In genomic region chr3:51604489-51604888, GRCm38 (mm10) we compare ENCODE assay signal across 23 mouse cellular contexts. TPM values are rescaled to one million over a fixed set of nuclear protein-coding genes. Genes with fewer than 3 reads are reported as not detected.
DNase-seq lines count a peak whose midpoint lies in the region; ATAC-seq and TF ChIP-seq lines count a peak whose summit lies in the region.
"Had no signal": no experiment of that assay in that cellular context is flagged by ENCODE, and none has a peak within 500 bp of the region (broad histone marks: within the 10 kb centered on the region; RNA-seq: fewer than 3 reads in every experiment).

No protein-coding gene starts in this region.

- H3K4me3 ChIP-seq in hindbrain, embryonic 13.5 days: no peak overlapping the region
- H3K4me3 ChIP-seq in hindbrain, postnatal 0 days (ENCODE audit: low read length): no peak overlapping the region
- no peak overlapping the region for H3K4me3 ChIP-seq in forebrain, embryonic 16.5 days (replicated peaks; ENCODE audit: low read length)
- H3K4me3 ChIP-seq in kidney, embryonic 15.5 days (replicated peaks): no peak overlapping the region
- H3K4me3 ChIP-seq: embryonic facial prominence, embryonic 15.5 days; heart, adult 2 months; heart, embryonic 12.5 days; liver, embryonic 12.5 days; megakaryocyte, embryonic 14.5 days; midbrain, embryonic 12.5 days; stomach, embryonic 15.5 days had no signal

- no peaks in the 10 kb centered on the region for H3K9me3 ChIP-seq in hindbrain, embryonic 13.5 days
- no peaks in the 10 kb centered on the region for H3K9me3 ChIP-seq in hindbrain, postnatal 0 days (ENCODE audit: low read length)
- H3K9me3 ChIP-seq in forebrain, embryonic 16.5 days (ENCODE audit: control insufficient read depth, low read length): no peaks in the 10 kb centered on the region
- no peaks in the 10 kb centered on the region for H3K9me3 ChIP-seq in kidney, embryonic 15.5 days (replicated peaks)
- H3K9me3 ChIP-seq: embryonic facial prominence, embryonic 15.5 days; liver, embryonic 12.5 days; midbrain, embryonic 12.5 days; stomach, embryonic 15.5 days had no signal

- no peak overlapping the region for H3K4me2 ChIP-seq in hindbrain, embryonic 13.5 days
- H3K4me2 ChIP-seq in hindbrain, postnatal 0 days (ENCODE audit: low read depth, low read length): no peak overlapping the region
- no peak overlapping the region for H3K4me2 ChIP-seq in forebrain, embryonic 16.5 days (ENCODE audit: low read length)
- H3K4me2 ChIP-seq in kidney, embryonic 15.5 days: no peak overlapping the region
- H3K4me2 ChIP-seq: embryonic facial prominence, embryonic 15.5 days; heart, embryonic 12.5 days; liver, embryonic 12.5 days; midbrain, embryonic 12.5 days; stomach, embryonic 15.5 days had no signal

- no peak for TF ChIP-seq CTCF in hindbrain, postnatal 0 days (IDR thresholded peaks at IDR 0.05; ENCODE audit: low read depth)

- H3K27me3 ChIP-seq in hindbrain, embryonic 13.5 days: no peaks in the 10 kb centered on the region
- H3K27me3 ChIP-seq in hindbrain, postnatal 0 days (ENCODE audit: insufficient read depth, low read length): no peaks in the 10 kb centered on the region
- H3K27me3 ChIP-seq in forebrain, embryonic 16.5 days (replicated peaks; ENCODE audit: control insufficient read depth, insufficient read depth, low read length): no peaks in the 10 kb centered on the region
- H3K27me3 ChIP-seq in kidney, embryonic 15.5 days: no peaks in the 10 kb centered on the region
- H3K27me3 ChIP-seq: embryonic facial prominence, embryonic 15.5 days; heart, embryonic 12.5 days; liver, embryonic 12.5 days; megakaryocyte, embryonic 14.5 days; midbrain, embryonic 12.5 days; stomach, embryonic 15.5 days had no signal

- ATAC-seq in hindbrain, embryonic 13.5 days (ENCODE audit: low FRiP score): no peak
- ATAC-seq in hindbrain, postnatal 0 days: no peak
- no peak for ATAC-seq in forebrain, embryonic 16.5 days
- ATAC-seq in kidney, embryonic 15.5 days (replicated peaks; ENCODE audit: low FRiP score): no peak
- ATAC-seq: inflammation-experienced regulatory T-cells, adult 6 months; liver, embryonic 12.5 days; liver, postnatal 0 days had no signal

- no peaks in the 10 kb centered on the region for H3K36me3 ChIP-seq in hindbrain, embryonic 13.5 days
- no peaks in the 10 kb centered on the region for H3K36me3 ChIP-seq in hindbrain, postnatal 0 days (ENCODE audit: insufficient read depth, low read length)
- H3K36me3 ChIP-seq in forebrain, embryonic 16.5 days (ENCODE audit: control insufficient read depth, insufficient read depth): no peaks in the 10 kb centered on the region
- no peaks in the 10 kb centered on the region for H3K36me3 ChIP-seq in kidney, embryonic 15.5 days
- H3K36me3 ChIP-seq: embryonic facial prominence, embryonic 15.5 days; heart, embryonic 12.5 days; liver, embryonic 12.5 days; midbrain, embryonic 12.5 days; stomach, embryonic 15.5 days had no signal

- H3K27ac ChIP-seq in hindbrain, embryonic 13.5 days: peak overlapping the region; percentile 31; the same call in 1 of the 2 replicates
- H3K27ac ChIP-seq in hindbrain, postnatal 0 days: no peak overlapping the region
- peak overlapping the region; percentile 88 for H3K27ac ChIP-seq in forebrain, embryonic 16.5 days (ENCODE audit: low read length)
- no peak overlapping the region for H3K27ac ChIP-seq in kidney, embryonic 15.5 days
- H3K27ac ChIP-seq: embryonic facial prominence, embryonic 15.5 days; heart, adult 2 months; layer of hippocampus, adult 2 months; liver, embryonic 12.5 days; midbrain, embryonic 12.5 days; stomach, embryonic 15.5 days had no signal

- H3K4me1 ChIP-seq in hindbrain, embryonic 13.5 days (replicated peaks): no peaks in the 10 kb centered on the region
- no peaks in the 10 kb centered on the region for H3K4me1 ChIP-seq in hindbrain, postnatal 0 days (ENCODE audit: insufficient read depth, low read length)
- peaks cover 6% of the 10 kb centered on the region for H3K4me1 ChIP-seq in forebrain, embryonic 16.5 days (replicated peaks; ENCODE audit: control insufficient read depth, insufficient read depth, low read length)
- H3K4me1 ChIP-seq in kidney, embryonic 15.5 days: no peaks in the 10 kb centered on the region
- H3K4me1 ChIP-seq: embryonic facial prominence, embryonic 15.5 days; heart, embryonic 12.5 days; liver, embryonic 12.5 days; midbrain, embryonic 12.5 days; stomach, embryonic 15.5 days had no signal

- no peak overlapping the region for H3K9ac ChIP-seq in hindbrain, embryonic 13.5 days
- no peak overlapping the region for H3K9ac ChIP-seq in hindbrain, postnatal 0 days (replicated peaks; ENCODE audit: low read length)
- H3K9ac ChIP-seq in forebrain, embryonic 16.5 days (replicated peaks; ENCODE audit: low read depth, low read length): no peak overlapping the region
- no peak overlapping the region for H3K9ac ChIP-seq in kidney, embryonic 15.5 days
- H3K9ac ChIP-seq: embryonic facial prominence, embryonic 15.5 days; heart, embryonic 12.5 days; liver, embryonic 12.5 days; liver, postnatal 0 days; midbrain, embryonic 12.5 days; stomach, embryonic 15.5 days had no signal

- DNase-seq in hindbrain, postnatal 0 days (ENCODE audit: low spot score): no peak
- DNase-seq in 416B (ENCODE audit: low read depth) (peak; percentile 25), MEL-GATA-1-ER (ENCODE audit: extremely low read depth, low read depth) (peak; percentile 18)
- no peak for DNase-seq in embryo, embryonic 10 days (ENCODE audit: low spot score)
- DNase-seq in kidney, postnatal 10 days: no peak
- DNase-seq: adrenal gland, adult 8-10 months; gastrocnemius, postnatal 25 days; heart, adult 2 months; kidney, adult 11 months; liver, postnatal 0 days had no signal

- WGBS in hindbrain, embryonic 13.5 days: 89% methylated on average over 3 of the region's 3 CpGs
- 85% methylated on average over 3 of the region's 3 CpGs for WGBS in hindbrain, postnatal 0 days
- 82% methylated on average over 3 of the region's 3 CpGs for WGBS in forebrain, embryonic 16.5 days
- WGBS in kidney, embryonic 15.5 days: 82% methylated on average over 3 of the region's 3 CpGs

RNA-seq across cellular contexts. Expression of gene Setd7, which starts 43.8 kb away (rescaled TPM):
- polyA plus RNA-seq in hindbrain, embryonic 13.5 days (2015; fragmentation: Nextera tagmentation; extraction: Ambion mirVana): 2.8 and 3.9 TPM in 2 replicates
- 10.1 and 20.6 TPM in 2 replicates for total RNA-seq in hindbrain, postnatal 0 days (2014; rRNA removed)
- polyA plus RNA-seq in hindbrain, postnatal 0 days (2015; fragmentation: Nextera tagmentation; extraction: Ambion mirVana): 2.4 and 2.5 TPM in 2 replicates
- polyA plus RNA-seq in forebrain, embryonic 16.5 days (2015; fragmentation: Nextera tagmentation; extraction: Ambion mirVana): 4.2 and 4.5 TPM in 2 replicates
- 3.0 and 4.6 TPM in 2 replicates for polyA plus RNA-seq in kidney, embryonic 15.5 days (2015; fragmentation: Nextera tagmentation; extraction: Ambion mirVana)

RNA-seq across cellular contexts. Expression of gene Mgst2, which starts 55.7 kb away (rescaled TPM):
- 0.49 and 0.64 TPM in 2 replicates for polyA plus RNA-seq in hindbrain, embryonic 13.5 days (2015; fragmentation: Nextera tagmentation; extraction: Ambion mirVana)
- total RNA-seq in hindbrain, postnatal 0 days (2014; rRNA removed): not detected in 2 replicates
- polyA plus RNA-seq in hindbrain, postnatal 0 days (2015; fragmentation: Nextera tagmentation; extraction: Ambion mirVana): 1.0 and 1.6 TPM in 2 replicates
- 0.27 and 0.56 TPM in 2 replicates for polyA plus RNA-seq in forebrain, embryonic 16.5 days (2015; fragmentation: Nextera tagmentation; extraction: Ambion mirVana)
- 1.6 and 3.5 TPM in 2 replicates for polyA plus RNA-seq in kidney, embryonic 15.5 days (2015; fragmentation: Nextera tagmentation; extraction: Ambion mirVana)
- total RNA-seq: layer of hippocampus, adult 2 months; layer of hippocampus, postnatal 25 days; left cerebral cortex, postnatal 36 days had no signal

Comparison
In these comparisons a context has a peak if more than half of its experiments do, and no peak if none do; other contexts are left out.
1. H3K27ac ChIP-seq: peak in hindbrain, embryonic 13.5 days (single experiment) and forebrain, embryonic 16.5 days (single experiment); none in hindbrain, postnatal 0 days (single experiment) and kidney, embryonic 15.5 days (single experiment).
2. DNase-seq: peak in 416B (single experiment) and MEL-GATA-1-ER (single experiment); none in hindbrain, postnatal 0 days (single experiment), embryo, embryonic 10 days (single experiment) and kidney, postnatal 10 days (single experiment).